Mouse (Mus musculus): ENCODE data around the gene Gpr137.

DNA sequence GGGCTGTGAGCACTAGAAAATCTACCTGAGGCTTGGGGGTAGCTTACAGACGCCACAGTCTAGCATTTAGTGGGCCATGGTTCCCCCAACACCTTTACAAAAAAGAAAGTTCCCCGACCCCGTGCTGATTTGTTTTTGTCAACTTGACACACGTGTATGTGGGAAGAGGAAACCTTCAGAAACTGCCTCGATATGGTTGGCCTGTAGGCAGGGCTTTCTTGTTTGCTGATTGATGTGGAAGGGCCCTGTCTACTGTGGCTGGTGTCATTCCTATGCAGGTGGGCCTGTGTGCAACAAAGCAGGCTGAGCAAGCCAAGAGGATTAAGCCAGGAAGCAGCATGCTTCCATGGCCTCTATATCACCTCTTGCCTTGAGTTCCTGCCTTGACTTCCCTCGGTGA lies 29.2 kb downstream of the Gpr137 start:
- TF ChIP-seq POLR2A (IDR thresholded peaks at IDR 0.05; ENCODE audit: insufficient read depth, low read length) = no peak
- TF ChIP-seq EP300 (IDR thresholded peaks at IDR 0.05; ENCODE audit: insufficient read depth, low read depth, low read length) = no peak
